Mouse (Mus musculus) E14TG2a.4 (cell line): Measurements from ENCODE around the gene Hpf1.

Experiments used
- CTCF ChIP-seq: conservative IDR thresholded peaks from 2 replicates; pipeline ENCODE4 v1.5.1; 2014; ENCODE audit warnings: low read length
- NANOG ChIP-seq: IDR thresholded peaks from 2 replicates; pipeline ENCODE4 v1.6.1; 2014; ENCODE audit warnings: borderline replicate concordance, low read length, mixed read lengths
- POU5F1 ChIP-seq: IDR thresholded peaks from 2 replicates; pipeline ENCODE4 v1.6.1; 2014; ENCODE audit warnings: low read length, borderline replicate concordance

- TF ChIP-seq CTCF = no peak
- TF ChIP-seq POU5F1 = no peak
- no peak for TF ChIP-seq NANOG
Observed at GRCm38 (mm10) chr8:60842388-60842787, 47.8 kb upstream of the Hpf1 start.
